Mouse (Mus musculus) thymus, postnatal 25 days (tissue): Measurements from ENCODE around the gene Mfsd4b2.
"Not testable (repeated sequence)": the region's sequence is repeated elsewhere in the genome, so short reads cannot be mapped to it uniquely, and the experiment has no call there.

ENCODE experiments used
- DNase-seq: peaks from one replicate; pipeline ENCODE4 v3.0.0; 2022

Mfsd4b2 gene

GRCm38 (mm10) chr10:39926616-39927139 is at the start of gene Mfsd4b2:
Gene Mfsd4b2 (minus strand): TSS chr10:39926923.
- DNase-seq: peak; percentile 14

DNA sequence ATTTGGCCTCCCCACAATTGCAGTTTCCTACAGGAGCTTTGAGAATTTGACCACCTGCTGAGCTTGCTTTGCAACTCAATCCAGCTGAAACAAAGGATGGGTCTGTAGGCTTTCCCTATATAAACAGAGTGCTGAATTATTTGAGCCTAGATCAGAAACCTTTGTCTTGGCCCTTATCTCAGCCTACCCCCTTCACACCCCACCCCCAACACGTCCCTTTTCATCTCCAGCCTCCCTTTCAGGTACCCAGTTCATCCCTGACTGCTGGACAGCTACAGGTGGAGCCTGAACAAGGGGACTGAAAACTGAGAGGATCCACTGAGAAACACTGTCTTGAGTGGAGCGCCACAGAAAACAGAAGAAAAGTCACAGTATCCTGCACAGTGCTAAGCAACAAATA is 49.0 kb upstream of the Mfsd4b2 start:
- DNase-seq: no peak

- no peak for DNase-seq
Measured at GRCm38 (mm10) chr10:39974982-39975381, 48.3 kb upstream of the Mfsd4b2 start.

DNA sequence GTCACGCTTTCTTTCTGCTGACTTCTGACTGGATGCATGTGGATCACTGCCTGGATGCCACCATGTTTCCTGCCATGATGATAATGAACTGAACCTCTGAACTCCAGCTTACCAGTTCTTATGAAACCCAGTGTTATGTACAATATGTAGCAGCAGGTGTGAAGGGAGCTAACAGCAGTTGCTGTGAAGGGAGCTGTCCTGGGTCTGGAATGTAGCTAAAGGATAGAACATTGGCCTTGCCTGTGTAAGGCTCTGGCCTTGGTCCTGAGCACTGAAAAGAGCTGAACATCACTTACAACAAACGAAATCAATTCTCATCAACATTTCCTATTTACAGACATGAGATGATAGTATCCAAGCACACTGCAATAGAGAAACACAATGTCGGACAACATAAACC is 40.8 kb upstream of the Mfsd4b2 start:
- no peak for DNase-seq

DNA sequence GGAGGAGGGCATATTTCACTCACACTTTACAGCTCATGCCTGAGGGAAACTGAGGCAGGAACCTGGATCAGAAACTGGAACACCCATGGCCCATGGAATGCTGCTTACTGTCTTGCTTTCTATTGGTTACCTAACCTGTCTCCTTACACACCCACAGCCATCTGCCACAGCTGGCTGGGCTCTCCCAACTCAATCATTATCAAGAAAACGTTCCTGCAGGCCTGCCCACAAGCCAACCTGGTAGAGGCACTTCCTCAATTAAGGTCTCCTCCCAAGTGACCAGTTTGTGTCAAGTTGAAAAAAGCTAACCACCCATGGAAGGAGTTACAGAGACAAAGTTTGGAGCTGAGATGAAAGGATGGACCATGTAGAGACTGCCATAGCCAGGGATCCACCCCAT is 35.2 kb upstream of the Mfsd4b2 start:
- no peak for DNase-seq

- no peak for DNase-seq
Measured at GRCm38 (mm10) chr10:39960441-39960822, 33.7 kb upstream of the Mfsd4b2 start.

GRCm38 (mm10) chr10:39959761-39960440 is 33.2 kb upstream of the Mfsd4b2 start, which contains the start of gene Mfsd4b3:
Gene Mfsd4b3 (minus strand): TSS chr10:39960153.
- peak; percentile 94 for DNase-seq

GRCm38 (mm10) chr10:39958266-39958665 is 31.5 kb upstream of the Mfsd4b2 start:
- no peak for DNase-seq

DNA sequence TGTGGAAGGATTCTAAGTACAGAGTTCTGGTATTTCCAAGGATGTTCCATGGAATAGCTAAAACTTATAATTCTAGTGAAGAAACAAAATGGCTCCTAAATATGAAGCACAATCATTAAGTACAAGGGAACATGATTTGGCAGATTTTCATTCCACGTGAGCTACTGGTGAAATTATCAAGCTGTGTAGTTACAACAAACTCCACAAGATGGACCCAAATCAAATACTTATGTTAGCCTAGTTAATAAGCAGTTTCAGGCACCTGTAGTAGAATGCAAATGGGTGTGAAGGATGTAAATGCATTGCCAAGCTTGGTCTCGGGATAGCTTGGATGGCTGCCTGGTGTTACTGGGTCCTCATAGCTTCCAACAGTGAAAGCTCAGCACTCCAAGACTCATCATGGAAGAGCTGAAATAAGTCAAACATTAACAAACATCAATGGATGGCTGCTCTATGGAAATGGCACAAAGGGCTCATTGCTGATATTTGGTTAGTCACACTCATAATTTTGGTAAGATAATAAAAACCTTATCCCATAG is 29.7 kb upstream of the Mfsd4b2 start:
- DNase-seq: no peak

GRCm38 (mm10) chr10:39955163-39955562 is 28.4 kb upstream of the Mfsd4b2 start:
- DNase-seq: no peak

DNA sequence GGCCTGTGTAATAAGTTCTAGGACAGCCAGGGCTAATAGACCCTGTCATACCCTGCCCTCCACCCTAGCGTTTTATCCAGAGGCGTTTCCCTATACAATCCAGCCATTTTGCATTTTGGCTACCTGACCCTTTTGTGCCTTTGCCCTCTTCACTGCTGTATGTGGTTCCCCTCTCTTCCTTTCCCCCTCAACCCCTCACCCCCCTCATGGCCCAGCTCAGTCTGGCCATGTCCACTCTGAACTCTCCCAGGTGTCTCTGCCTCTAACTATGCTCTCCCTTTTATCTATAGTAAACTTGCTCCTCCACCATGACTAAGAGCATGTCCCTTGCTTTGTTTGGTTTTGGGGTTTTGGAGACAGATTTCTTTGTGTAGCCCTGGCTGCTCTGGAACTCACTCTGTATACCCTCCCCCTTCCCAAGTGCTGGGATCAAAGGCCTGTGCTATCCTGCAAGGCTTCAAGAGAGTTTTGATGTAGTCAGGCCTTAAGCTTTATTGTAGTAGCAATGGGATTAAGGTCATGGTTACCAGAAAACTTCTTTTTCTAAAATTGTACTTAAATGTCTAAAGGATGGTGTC is 22.7 kb upstream of the Mfsd4b2 start:
- DNase-seq: no peak

- DNase-seq: not testable (repeated sequence)
Measured at GRCm38 (mm10) chr10:39947195-39947594, 20.5 kb upstream of the Mfsd4b2 start.

DNA sequence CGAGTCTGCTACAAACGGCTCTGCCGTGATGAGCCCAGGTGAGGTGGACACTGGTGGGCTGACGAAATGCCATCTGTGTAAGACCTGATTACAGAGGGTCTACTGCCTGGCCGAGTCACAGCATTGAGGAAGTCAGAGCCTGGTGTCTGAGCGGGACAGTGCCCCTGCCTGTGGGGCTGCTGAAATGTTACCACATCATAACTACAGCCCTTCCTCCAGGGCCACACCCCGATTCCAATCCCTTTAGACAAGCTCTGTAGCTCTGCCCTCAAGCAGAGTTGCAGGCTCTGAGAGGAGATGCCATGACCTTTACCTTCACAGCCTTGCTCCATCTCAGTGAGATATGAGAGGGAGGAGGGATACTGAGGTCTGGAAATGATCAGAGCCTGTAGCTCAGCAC is 9.8 kb upstream of the Mfsd4b2 start:
- DNase-seq: no peak

DNA sequence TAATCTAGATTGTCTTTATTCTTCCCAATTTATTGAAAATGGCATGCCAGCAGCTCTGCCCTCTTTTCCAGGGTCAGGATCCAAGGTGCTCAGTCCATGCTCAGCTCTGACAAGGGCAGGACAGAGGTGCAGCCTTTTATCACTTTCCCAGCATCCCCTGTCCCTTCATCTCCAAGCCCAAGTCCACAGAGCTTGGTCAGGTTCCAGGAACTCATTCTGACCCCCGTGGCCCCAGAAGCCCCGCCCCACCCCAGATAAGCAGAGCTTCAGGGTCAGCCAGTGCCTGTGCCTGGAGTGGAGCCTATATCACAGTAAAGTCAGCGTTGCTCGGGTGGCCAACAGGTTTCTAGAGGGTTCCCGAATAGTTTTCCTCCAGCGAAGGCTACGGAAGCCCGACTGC is 2.2 kb downstream of the Mfsd4b2 start:
- DNase-seq: not testable (repeated sequence)

- no peak for DNase-seq
Measured at GRCm38 (mm10) chr10:39912616-39913015, 14.1 kb downstream of the Mfsd4b2 start.

- no peak for DNase-seq
Measured at GRCm38 (mm10) chr10:39908768-39909441, 17.8 kb downstream of the Mfsd4b2 start.

- no peak for DNase-seq
Measured at GRCm38 (mm10) chr10:39906799-39907658, 19.7 kb downstream of the Mfsd4b2 start.

GRCm38 (mm10) chr10:39904191-39904590 is 22.5 kb downstream of the Mfsd4b2 start:
- DNase-seq: no peak

- peak; percentile 83 for DNase-seq
Measured at GRCm38 (mm10) chr10:39898874-39899371, 27.8 kb downstream of the Mfsd4b2 start, which contains the start of gene Mfsd4b4. Gene Mfsd4b4 (minus strand): TSS chr10:39899238.

GRCm38 (mm10) chr10:39896503-39896902 is 30.2 kb downstream of the Mfsd4b2 start:
- no peak for DNase-seq

DNA sequence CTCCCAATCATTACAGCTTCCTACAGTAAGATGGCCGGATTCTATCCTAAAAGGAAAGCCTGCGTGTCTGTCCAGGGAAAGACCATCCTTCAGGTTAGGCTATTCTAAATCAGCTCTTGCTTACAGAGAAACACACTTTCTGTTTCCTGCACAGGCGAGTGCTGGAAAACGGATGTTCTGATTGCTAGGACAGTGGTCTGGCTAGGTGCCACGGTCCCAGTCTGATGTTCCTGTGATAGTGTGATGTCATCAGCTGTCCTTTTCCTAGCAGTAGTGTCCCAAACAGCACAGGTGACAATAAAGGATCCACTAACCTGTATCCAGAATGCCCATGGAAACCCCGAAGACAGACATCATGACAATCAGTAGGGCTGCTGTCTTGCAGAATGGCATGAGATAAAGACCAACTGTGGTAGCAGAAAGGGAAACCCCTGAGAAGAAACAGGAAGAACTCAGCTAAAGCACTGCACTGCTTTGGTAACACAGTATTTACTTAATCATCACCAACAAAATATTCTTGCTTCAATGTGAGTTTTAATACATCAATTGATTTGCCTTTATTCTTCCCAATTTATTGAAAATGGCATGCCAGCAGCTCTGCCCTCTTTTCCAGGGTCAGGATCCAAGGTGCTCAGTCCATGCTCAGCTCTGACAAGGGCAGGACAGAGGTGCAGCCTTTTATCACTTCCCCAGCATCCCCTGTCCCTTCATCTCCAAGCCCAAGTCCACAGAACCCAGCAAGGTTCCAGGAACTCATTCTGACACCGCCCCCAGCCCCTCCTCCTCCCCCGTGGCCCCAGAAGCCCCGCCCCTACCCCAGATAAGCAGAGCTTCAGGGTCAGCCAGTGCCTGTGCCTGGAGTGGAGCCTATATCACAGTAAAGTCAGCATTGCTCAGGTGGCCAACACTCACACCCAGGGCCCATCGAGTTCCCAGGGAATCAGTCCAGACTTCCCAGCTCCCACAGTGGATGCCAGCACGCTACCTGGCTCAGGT is 32.7 kb downstream of the Mfsd4b2 start:
- no peak for DNase-seq
